Mouse (Mus musculus): ENCODE data around the gene Adgrl2. TPM values are rescaled to one million over a fixed set of nuclear protein-coding genes. Genes with fewer than 3 reads are reported as not detected.

Gene Adgrl2
- total and polyA plus RNA-seq, 3 experiments = not detected

DNA sequence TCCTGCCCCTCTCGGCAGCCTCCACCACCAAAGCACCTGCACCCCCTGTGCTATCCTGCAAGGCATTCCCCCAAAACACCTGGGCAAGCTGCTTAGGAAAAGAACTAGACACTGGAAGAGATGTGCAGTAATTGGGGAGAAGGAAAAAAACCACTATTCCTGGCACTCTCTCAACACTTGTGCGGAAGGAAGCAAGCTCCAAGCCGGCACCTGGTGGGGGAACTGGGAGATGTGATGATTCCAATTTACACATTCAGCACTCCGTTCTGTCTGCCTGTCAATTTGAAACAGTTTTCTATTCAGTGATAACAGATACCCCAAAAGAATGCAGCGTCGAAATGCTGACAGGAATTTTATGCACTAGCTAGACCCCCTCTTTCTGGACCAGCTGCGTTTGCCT, 50.9 kb downstream of the Adgrl2 start:
- Histone ChIP-seq H3K27me3 (ENCODE audit: control insufficient read depth in 1 of 2, insufficient read depth in 2 of 2, low read length in 2 of 2) (no peaks in the 10 kb centered on the region), H3K9me3 (replicated peaks; ENCODE audit: insufficient read depth, low read length) (no peaks in the 10 kb centered on the region), H3K79me2 (ENCODE audit: control insufficient read depth, insufficient read depth, low read length, poor library complexity) (no peaks in the 10 kb centered on the region), H3K4me3 (ENCODE audit: control insufficient read depth in 1 of 2, insufficient read depth in 1 of 2, low read depth in 2 of 2, low read length in 2 of 2) (no peak overlapping the region), H3K36me3 (ENCODE audit: control insufficient read depth in 1 of 2, insufficient read depth in 2 of 2, low read length in 2 of 2) (no peaks in the 10 kb centered on the region), H3K4me1 (ENCODE audit: control insufficient read depth in 1 of 2, insufficient read depth in 2 of 2, low read length in 2 of 2) (no peaks in the 10 kb centered on the region), H3K27ac (ENCODE audit: control insufficient read depth, low read depth, low read length) (no peak overlapping the region), H3K9ac (ENCODE audit: control insufficient read depth, low read depth, low read length, poor library complexity, severe bottlenecking) (no peak overlapping the region)
- no peak for TF ChIP-seq E2F4 (IDR thresholded peaks at IDR 0.05; ENCODE audit: borderline replicate concordance, low read depth, low read length)
- no peak for DNase-seq (ENCODE audit: low read depth, low spot score)

DNA sequence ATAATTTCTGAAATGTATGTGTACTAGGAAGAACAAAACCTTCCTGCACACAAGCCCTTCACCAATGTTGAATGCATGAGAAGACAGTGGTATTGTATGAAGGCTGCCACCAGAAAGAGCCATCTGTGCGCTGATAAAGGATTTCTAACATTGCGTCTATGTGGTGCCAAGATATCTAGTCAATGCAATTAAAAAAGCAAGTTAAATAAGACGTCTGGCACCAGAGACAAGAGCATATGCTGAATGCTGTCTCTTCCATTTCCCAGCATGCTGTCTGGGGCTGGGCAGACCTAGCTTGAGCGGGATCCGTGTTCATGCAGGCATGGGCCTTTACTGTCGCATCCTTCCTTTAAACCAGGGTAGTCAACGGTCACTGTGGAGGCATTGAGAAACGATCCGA, 55.3 kb downstream of the Adgrl2 start:
- no peak overlapping the region for H3K9ac ChIP-seq (ENCODE audit: control insufficient read depth, low read depth, low read length, poor library complexity, severe bottlenecking)
- no peaks in the 10 kb centered on the region for H3K4me1 ChIP-seq (ENCODE audit: control insufficient read depth in 1 of 2, insufficient read depth in 2 of 2, low read length in 2 of 2)
- no peak for DNase-seq (ENCODE audit: low read depth, low spot score)
- H3K9me3 ChIP-seq (replicated peaks; ENCODE audit: insufficient read depth, low read length) = no peaks in the 10 kb centered on the region
- H3K4me3 ChIP-seq (ENCODE audit: control insufficient read depth in 1 of 2, insufficient read depth in 1 of 2, low read depth in 2 of 2, low read length in 2 of 2) = no peak overlapping the region
- no peaks in the 10 kb centered on the region for H3K79me2 ChIP-seq (ENCODE audit: control insufficient read depth, insufficient read depth, low read length, poor library complexity)
- H3K36me3 ChIP-seq (ENCODE audit: control insufficient read depth in 1 of 2, insufficient read depth in 2 of 2, low read length in 2 of 2) = no peaks in the 10 kb centered on the region
- TF ChIP-seq UBTF (IDR thresholded peaks at IDR 0.05; ENCODE audit: borderline replicate concordance, insufficient read depth, low read depth, low read length) (no peak), SIN3A (IDR thresholded peaks at IDR 0.05; ENCODE audit: low read length) (no peak), ZMIZ1 (IDR thresholded peaks at IDR 0.05; ENCODE audit: low read depth, low read length) (no peak), POLR2AphosphoS5 (IDR thresholded peaks at IDR 0.05; ENCODE audit: borderline replicate concordance, low read depth, low read length) (no peak), GABPA (IDR thresholded peaks at IDR 0.05; ENCODE audit: low read depth, low read length) (no peak), TBP (IDR thresholded peaks at IDR 0.05; ENCODE audit: low read depth, low read length) (no peak), E2F4 (IDR thresholded peaks at IDR 0.05; ENCODE audit: borderline replicate concordance, low read depth, low read length) (no peak)
- H3K27me3 ChIP-seq (ENCODE audit: control insufficient read depth in 1 of 2, insufficient read depth in 2 of 2, low read length in 2 of 2) = no peaks in the 10 kb centered on the region
- no peak overlapping the region for H3K27ac ChIP-seq (ENCODE audit: control insufficient read depth, low read depth, low read length)

DNA sequence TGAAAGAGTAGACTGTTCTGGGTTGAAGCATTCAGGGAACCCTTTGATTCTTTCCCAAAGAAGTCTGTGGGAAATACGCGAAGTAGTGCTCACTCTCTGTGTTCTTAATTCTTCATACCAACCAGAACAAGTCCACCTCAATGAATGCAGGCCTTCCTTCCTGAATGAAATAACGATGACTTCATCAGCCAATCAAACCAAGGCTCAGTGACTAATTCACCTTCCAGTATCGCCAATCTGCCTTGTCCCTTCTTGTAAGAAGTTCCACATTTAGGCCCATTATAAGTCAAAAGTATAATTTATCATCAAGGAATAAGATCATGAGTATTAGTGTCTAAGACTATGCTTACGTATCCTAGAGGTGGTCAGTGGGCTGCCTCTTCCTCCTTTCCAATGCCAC, 56.1 kb downstream of the Adgrl2 start:
- no peak for DNase-seq (ENCODE audit: low read depth, low spot score)
- Histone ChIP-seq H3K79me2 (ENCODE audit: control insufficient read depth, insufficient read depth, low read length, poor library complexity) (no peaks in the 10 kb centered on the region), H3K4me3 (ENCODE audit: control insufficient read depth in 1 of 2, insufficient read depth in 1 of 2, low read depth in 2 of 2, low read length in 2 of 2) (no peak overlapping the region), H3K4me1 (ENCODE audit: control insufficient read depth in 1 of 2, insufficient read depth in 2 of 2, low read length in 2 of 2) (no peaks in the 10 kb centered on the region), H3K36me3 (ENCODE audit: control insufficient read depth in 1 of 2, insufficient read depth in 2 of 2, low read length in 2 of 2) (no peaks in the 10 kb centered on the region), H3K27ac (ENCODE audit: control insufficient read depth, low read depth, low read length) (no peak overlapping the region), H3K9ac (ENCODE audit: control insufficient read depth, low read depth, low read length, poor library complexity, severe bottlenecking) (no peak overlapping the region), H3K9me3 (replicated peaks; ENCODE audit: insufficient read depth, low read length) (no peaks in the 10 kb centered on the region), H3K27me3 (ENCODE audit: control insufficient read depth in 1 of 2, insufficient read depth in 2 of 2, low read length in 2 of 2) (no peaks in the 10 kb centered on the region)
- TF ChIP-seq CHD2 (IDR thresholded peaks at IDR 0.05; ENCODE audit: low read length) (no peak), POLR2A (IDR thresholded peaks at IDR 0.05; ENCODE audit: control insufficient read depth in 1 of 2, insufficient read depth in 1 of 2, low read depth in 1 of 2, low read length in 2 of 2, poor library complexity in 1 of 2) (no peak), MYC (IDR thresholded peaks at IDR 0.05; ENCODE audit: low read depth, low read length) (no peak), CTCF (IDR thresholded peaks at IDR 0.05 in 2 of 3, conservative IDR thresholded peaks at IDR 0.05 in 1 of 3; ENCODE audit: control insufficient read depth in 1 of 3, insufficient read depth in 1 of 3, low read depth in 2 of 3, low read length in 3 of 3, poor library complexity in 1 of 3, severe bottlenecking in 1 of 3) (no peak), EP300 (IDR thresholded peaks at IDR 0.05; ENCODE audit: low read depth in 1 of 2, low read length in 2 of 2) (no peak), TAL1 (IDR thresholded peaks at IDR 0.05; ENCODE audit: low read length) (no peak), JUND (IDR thresholded peaks at IDR 0.05; ENCODE audit: low read depth, low read length) (no peak), GATA1 (IDR thresholded peaks at IDR 0.05; ENCODE audit: low read depth, low read length) (no peak), MXI1 (IDR thresholded peaks at IDR 0.05; ENCODE audit: low read depth, low read length) (no peak), MYB (IDR thresholded peaks at IDR 0.05; ENCODE audit: low read depth, low read length) (no peak), SMC3 (IDR thresholded peaks at IDR 0.05; ENCODE audit: low read depth, low read length) (no peak)

All from MEL (cell line).